Comparison of ENCODE assay signal across 8 mouse cellular contexts in the genomic region with DNA sequence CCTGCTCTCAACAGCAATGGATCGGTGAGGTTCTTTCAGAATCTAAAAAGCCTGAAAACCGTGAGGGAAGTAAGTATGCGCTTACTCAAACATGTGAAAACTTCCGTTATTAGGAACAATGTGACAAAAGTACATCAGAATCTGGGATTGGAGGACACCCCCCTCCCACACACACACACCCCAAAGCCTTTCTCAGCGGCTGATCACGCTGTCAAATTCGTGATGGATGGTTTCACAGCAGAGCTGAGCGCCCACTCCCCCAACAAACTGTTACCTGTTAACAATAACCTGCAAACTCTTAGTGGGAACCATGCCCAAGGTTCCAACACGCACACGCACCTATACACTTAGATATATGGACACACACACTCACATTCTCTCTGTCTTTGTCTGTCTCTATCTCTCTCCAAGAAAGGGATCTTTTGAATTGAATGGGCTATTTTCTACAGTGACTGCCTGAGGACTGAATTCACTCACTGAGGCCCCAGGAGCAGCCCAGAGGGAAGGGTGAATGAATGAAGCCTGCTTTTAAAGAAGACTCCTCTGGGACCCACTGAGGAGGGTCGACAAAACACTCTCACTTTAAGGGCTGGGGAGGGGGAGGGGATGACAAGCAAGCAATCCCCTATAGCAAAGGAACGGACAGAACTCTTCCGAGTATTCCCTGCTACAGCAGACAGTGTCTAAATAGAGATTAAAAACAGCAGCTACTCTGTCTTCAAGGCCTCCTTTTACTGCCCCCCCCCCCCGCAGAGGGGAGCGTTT. TPM values are rescaled to one million over a fixed set of nuclear protein-coding genes. Genes with fewer than 3 reads are reported as not detected.
A peak's percentile ranks its signal among the peaks of the same experiment; 100 is the strongest.
DNase-seq lines count a peak whose midpoint lies in the region; ATAC-seq and TF ChIP-seq lines count a peak whose summit lies in the region.

No protein-coding gene starts in this region.

- H3K4me1 ChIP-seq in heart, postnatal 0 days (ENCODE audit: control insufficient read depth, insufficient read depth): peaks cover 22% of the 10 kb centered on the region; the same call in 1 of the 2 replicates
- peaks cover 29% of the 10 kb centered on the region for H3K4me1 ChIP-seq in intestine, embryonic 14.5 days (replicated peaks; ENCODE audit: control insufficient read depth, insufficient read depth, low read length)

- ATAC-seq in heart, postnatal 0 days (ENCODE audit: insufficient read depth, low read depth): no peak
- no peak for ATAC-seq in intestine, embryonic 14.5 days (replicated peaks; ENCODE audit: low FRiP score, low TSS enrichment, low read depth)
- ATAC-seq in granulocyte monocyte progenitor cell, adult 5-6 weeks (replicated peaks; ENCODE audit: poor library complexity, severe bottlenecking): no peak
- no peak for ATAC-seq in frontal cortex, adult (ENCODE audit: low TSS enrichment)

- no peak for TF ChIP-seq EP300 in heart, postnatal 0 days (IDR thresholded peaks at IDR 0.05; ENCODE audit: low read depth)

- peaks cover 53% of the 10 kb centered on the region for H3K79me2 ChIP-seq in myocyte (ENCODE audit: control insufficient read depth, insufficient read depth)

- H3K9ac ChIP-seq in heart, postnatal 0 days (replicated peaks; ENCODE audit: low read depth, low read length): peak overlapping the region; percentile 85; the same call in 1 of the 2 replicates
- peak overlapping the region; percentile 87 for H3K9ac ChIP-seq in intestine, embryonic 14.5 days (ENCODE audit: low read length)

- no peaks in the 10 kb centered on the region for H3K9me3 ChIP-seq in heart, postnatal 0 days (replicated peaks; ENCODE audit: control insufficient read depth, low read length)
- H3K9me3 ChIP-seq in intestine, embryonic 14.5 days (ENCODE audit: control insufficient read depth, low read length): no peaks in the 10 kb centered on the region

- DNase-seq in heart, postnatal 0 days (ENCODE audit: low spot score): no peak
- no peak for DNase-seq in heart, postnatal 14 days
- peak; percentile 47 for DNase-seq in embryo, embryonic 11 days
- DNase-seq in intestine, embryonic 14.5 days (ENCODE audit: low spot score): no peak
- DNase-seq in gastrocnemius, postnatal 14 days: no peak

- intact Hi-C loops in heart, postnatal 14 days (cut with DNase I): no loop called here
- intact Hi-C loops in gastrocnemius, postnatal 14 days (cut with DNase I; ENCODE audit: low total_unique reads): no loop called here

- H3K36me3 ChIP-seq in heart, postnatal 0 days (replicated peaks; ENCODE audit: control insufficient read depth, insufficient read depth, low read length): peaks cover 28% of the 10 kb centered on the region
- peaks cover 29% of the 10 kb centered on the region for H3K36me3 ChIP-seq in intestine, embryonic 14.5 days (ENCODE audit: control insufficient read depth, insufficient read depth, low read length)
- H3K36me3 ChIP-seq in myocyte (ENCODE audit: control insufficient read depth, insufficient read depth): peaks cover 30% of the 10 kb centered on the region

- no peaks in the 10 kb centered on the region for H3K27me3 ChIP-seq in heart, postnatal 0 days (ENCODE audit: control insufficient read depth, insufficient read depth, low read length)
- H3K27me3 ChIP-seq in intestine, embryonic 14.5 days (replicated peaks; ENCODE audit: control insufficient read depth, insufficient read depth, low read length): no peaks in the 10 kb centered on the region
- no peaks in the 10 kb centered on the region for H3K27me3 ChIP-seq in myocyte (ENCODE audit: control insufficient read depth, insufficient read depth, insufficient read length)

- WGBS in heart, postnatal 0 days: 43% methylated on average over 15 of the region's 15 CpGs
- 19% methylated on average over 15 of the region's 15 CpGs for WGBS in intestine, embryonic 14.5 days

- no peak for TF ChIP-seq CTCF in heart, postnatal 0 days (IDR thresholded peaks at IDR 0.05; ENCODE audit: low read depth)

- peak overlapping the region; percentile 91 for H3K4me3 ChIP-seq in heart, postnatal 0 days (ENCODE audit: low read depth, low read length)
- H3K4me3 ChIP-seq in intestine, embryonic 14.5 days (ENCODE audit: low read depth, low read length): peak overlapping the region; percentile 86
- peak overlapping the region; percentile 98 for H3K4me3 ChIP-seq in myocyte

- H3K4me2 ChIP-seq in heart, postnatal 0 days (ENCODE audit: low read depth, low read length): peak overlapping the region; percentile 91
- H3K4me2 ChIP-seq in intestine, embryonic 14.5 days (ENCODE audit: low read length): peak overlapping the region; percentile 81
- peak overlapping the region; percentile 98 for H3K4me2 ChIP-seq in myocyte (ENCODE audit: low read depth)

- no peak overlapping the region for H3K27ac ChIP-seq in heart, postnatal 0 days (ENCODE audit: low read depth)
- no peak overlapping the region; the same call in 1 of the 2 replicates for H3K27ac ChIP-seq in intestine, embryonic 14.5 days (ENCODE audit: low read depth)

- H3ac ChIP-seq in myocyte (ENCODE audit: control insufficient read depth, insufficient read length): peak overlapping the region; percentile 19

- TF ChIP-seq POLR2A in myocyte (IDR thresholded peaks at IDR 0.05; ENCODE audit: insufficient read length, low read depth): no peak

TF ChIP-seq in myocyte, 11 proteins besides CTCF, POLR2A, EP300 and RAD21:
- no peak for TF ChIP-seq REST (IDR thresholded peaks at IDR 0.05; ENCODE audit: insufficient read depth, insufficient read length)
- no peak for TF ChIP-seq MAX (IDR thresholded peaks at IDR 0.05; ENCODE audit: low read depth)
- no peak for TF ChIP-seq POLR2AphosphoS2 (IDR thresholded peaks at IDR 0.05; ENCODE audit: insufficient read length, low read depth)
- no peak for TF ChIP-seq MYOG (IDR thresholded peaks at IDR 0.05; ENCODE audit: control insufficient read depth in 1 of 3, insufficient read depth in 1 of 3, insufficient read length in 2 of 3, low read depth in 2 of 3)

RNA-seq across cellular contexts. Expression of a gene that starts 1.6 kb away (rescaled TPM):
- 68.4 and 75.6 TPM in 2 replicates for total RNA-seq in heart, postnatal 0 days (2014; rRNA removed; ENCODE audit: low replicate concordance)
- 32.3 and 35.5 TPM in 2 replicates for polyA plus RNA-seq in heart, postnatal 0 days (2015; fragmentation: Nextera tagmentation; extraction: Ambion mirVana)
- total RNA-seq in heart, postnatal 14 days (2021): 10 to 100 TPM; 38.9 to 41.2 TPM
- 164 and 177 TPM in 2 replicates for polyA plus RNA-seq in intestine, embryonic 14.5 days (2014; fragmentation: Nextera tagmentation; extraction: Ambion mirVana)
- polyA plus RNA-seq in myocyte (2012; fragmentation: generic; extraction: Trizol): 95.5 TPM
- 93.5 and 98.0 TPM in 2 replicates for total RNA-seq in granulocyte monocyte progenitor cell, adult 5-6 weeks (2014; fragmentation: Nextera tagmentation)
- total RNA-seq in granulocyte monocyte progenitor cell, adult 5-6 weeks (2017): 101 and 107 TPM in 2 replicates
- total RNA-seq in gastrocnemius, postnatal 14 days (2021): 10 to 100 TPM; 16.4 to 19.9 TPM

RNA-seq across cellular contexts. Expression of a gene that starts 19.2 kb away (rescaled TPM):
- total RNA-seq in heart, postnatal 0 days (2014; rRNA removed; ENCODE audit: low replicate concordance): 0.23 and 0.39 TPM in 2 replicates
- polyA plus RNA-seq in heart, postnatal 0 days (2015; fragmentation: Nextera tagmentation; extraction: Ambion mirVana): 0.37 TPM in 2 replicates
- under 1 TPM; 0.24 to 0.36 TPM for total RNA-seq in heart, postnatal 14 days (2021)
- 0.46 and 0.69 TPM in 2 replicates for polyA plus RNA-seq in intestine, embryonic 14.5 days (2014; fragmentation: Nextera tagmentation; extraction: Ambion mirVana)
- polyA plus RNA-seq in myocyte (2012; fragmentation: generic; extraction: Trizol): 0.71 TPM
- 3.7 TPM in 1 of 2 replicates, not detected in the other for total RNA-seq in granulocyte monocyte progenitor cell, adult 5-6 weeks (2014; fragmentation: Nextera tagmentation)
- 0.31 TPM in 1 of 2 replicates, not detected in the other for total RNA-seq in granulocyte monocyte progenitor cell, adult 5-6 weeks (2017)
- under 1 TPM; 0.14 to 0.16 TPM for total RNA-seq in gastrocnemius, postnatal 14 days (2021)

RNA-seq across cellular contexts. Expression of a gene that starts 48.5 kb away (rescaled TPM):
- 10.8 and 28.3 TPM in 2 replicates for total RNA-seq in heart, postnatal 0 days (2014; rRNA removed; ENCODE audit: low replicate concordance)
- 11.5 and 12.4 TPM in 2 replicates for polyA plus RNA-seq in heart, postnatal 0 days (2015; fragmentation: Nextera tagmentation; extraction: Ambion mirVana)
- total RNA-seq in heart, postnatal 14 days (2021): 1 to 10 TPM; 6.2 to 7.6 TPM
- 34.7 and 39.2 TPM in 2 replicates for polyA plus RNA-seq in intestine, embryonic 14.5 days (2014; fragmentation: Nextera tagmentation; extraction: Ambion mirVana)
- polyA plus RNA-seq in myocyte (2012; fragmentation: generic; extraction: Trizol): 18.5 TPM
- total RNA-seq in granulocyte monocyte progenitor cell, adult 5-6 weeks (2014; fragmentation: Nextera tagmentation): 27.9 and 31.0 TPM in 2 replicates
- 16.2 and 20.9 TPM in 2 replicates for total RNA-seq in granulocyte monocyte progenitor cell, adult 5-6 weeks (2017)
- 10 to 100 TPM; 10.7 to 32.2 TPM for total RNA-seq in gastrocnemius, postnatal 14 days (2021)

RNA-seq across cellular contexts. Expression of a gene that starts 53.7 kb away (rescaled TPM):
- 10.3 and 16.6 TPM in 2 replicates for total RNA-seq in heart, postnatal 0 days (2014; rRNA removed; ENCODE audit: low replicate concordance)
- polyA plus RNA-seq in heart, postnatal 0 days (2015; fragmentation: Nextera tagmentation; extraction: Ambion mirVana): 4.6 and 5.3 TPM in 2 replicates
- total RNA-seq in heart, postnatal 14 days (2021): 10 to 100 TPM; 12.2 to 13.4 TPM
- 8.3 and 9.6 TPM in 2 replicates for polyA plus RNA-seq in intestine, embryonic 14.5 days (2014; fragmentation: Nextera tagmentation; extraction: Ambion mirVana)
- 3.6 TPM for polyA plus RNA-seq in myocyte (2012; fragmentation: generic; extraction: Trizol)
- 7.0 and 10.1 TPM in 2 replicates for total RNA-seq in granulocyte monocyte progenitor cell, adult 5-6 weeks (2014; fragmentation: Nextera tagmentation)
- 16.7 and 21.3 TPM in 2 replicates for total RNA-seq in granulocyte monocyte progenitor cell, adult 5-6 weeks (2017)
- 1 to 10 TPM; 6.5 to 6.9 TPM for total RNA-seq in gastrocnemius, postnatal 14 days (2021)
